Mouse (Mus musculus) brain, embryonic 14.5 days (tissue): Measurements from ENCODE around the gene Lrrc8e.

Experiments
- CTCF ChIP-seq: fragments of 200-500 bp; IDR thresholded peaks from 2 replicates; pipeline ENCODE4 v1.5.1; 2012; ENCODE audit warnings: inconsistent platforms, mild to moderate bottlenecking, moderate library complexity, borderline replicate concordance; ENCODE audit not compliant: insufficient read depth, insufficient read length; ENCODE audit errors: extremely low read depth
- POLR2A ChIP-seq: fragments of 200-500 bp; IDR thresholded peaks from 2 replicates; pipeline ENCODE4 v1.6.1; 2012; ENCODE audit warnings: mild to moderate bottlenecking, inconsistent platforms, borderline replicate concordance; ENCODE audit not compliant: poor library complexity, insufficient read depth, insufficient read length, severe bottlenecking; ENCODE audit errors: extremely low read depth

DNA sequence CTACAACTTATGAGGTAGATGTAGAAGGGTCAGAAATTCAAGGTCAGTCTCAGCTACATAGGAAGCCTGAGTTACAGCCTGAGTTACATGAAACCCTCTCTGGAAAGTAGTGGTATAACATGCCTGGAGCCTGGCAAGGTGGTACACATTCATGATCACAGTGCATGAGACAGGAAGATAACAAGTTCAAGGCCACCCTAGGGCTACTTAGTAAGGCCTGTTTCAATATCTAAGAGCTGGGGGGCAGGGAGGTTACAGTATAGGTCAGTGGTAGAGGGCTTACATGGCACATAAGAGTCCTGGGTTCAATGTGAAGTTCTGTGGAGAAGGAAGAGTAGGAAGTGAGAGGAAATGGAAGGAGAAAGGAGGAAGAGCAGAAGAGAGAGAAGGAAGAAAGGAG, 38.0 kb upstream of the Lrrc8e start:
- TF ChIP-seq POLR2A (no peak), CTCF (no peak)
